Mouse (Mus musculus) heart, embryonic 14.5 days (tissue): ENCODE data around the gene Tnip1. TPM values are rescaled to one million over a fixed set of nuclear protein-coding genes. Genes with fewer than 3 reads are reported as not detected.

ENCODE experiments used
- ATAC-seq: fragments of 200-750 bp; cut with Nextera tagmentation; 2 replicates; pipeline ENCODE4 v1.8.0; 2017; ENCODE audit warnings: low read depth, moderate TSS enrichment; ENCODE audit not compliant: insufficient number of reproducible peaks, insufficient read depth, low FRiP score
- H3K27ac ChIP-seq, 2 experiments: fragments of 200-500 bp in 1 of 2; fragments of 300-500 bp in 1 of 2; sonication (generic) in 1 of 2; replicated peaks in 1 of 2; 2 replicates each; pipeline ENCODE4 v1.5.1; 2012 to 2014; ENCODE audit warnings: low read depth in 2 of 2, low read length in 2 of 2, control low read depth in 1 of 2, mild to moderate bottlenecking in 1 of 2, mixed read lengths in 1 of 2; ENCODE audit not compliant: control insufficient read depth in 1 of 2, insufficient read depth in 1 of 2
- H3K27me3 ChIP-seq: fragments of 300-500 bp; sonication (generic); 2 replicates; pipeline ENCODE4 v1.6.1; 2014; ENCODE audit warnings: mild to moderate bottlenecking, low read length, control low read depth; ENCODE audit not compliant: control insufficient read depth, insufficient read depth
- H3K36me3 ChIP-seq: fragments of 300-500 bp; sonication (generic); 2 replicates; pipeline ENCODE4 v1.6.1; 2014; ENCODE audit warnings: mild to moderate bottlenecking, control low read depth, low read length, mixed read lengths; ENCODE audit not compliant: control insufficient read depth, insufficient read depth
- H3K4me1 ChIP-seq, 2 experiments: fragments of 200-500 bp in 1 of 2; fragments of 300-500 bp in 1 of 2; sonication (generic) in 1 of 2; 2 replicates each; pipeline ENCODE4 v1.6.1; 2012 to 2014; ENCODE audit warnings: low read length in 2 of 2, control low read depth in 1 of 2, mixed read lengths in 1 of 2; ENCODE audit not compliant: control insufficient read depth in 2 of 2, insufficient read depth in 2 of 2
- H3K4me2 ChIP-seq: fragments of 300-500 bp; sonication (generic); 2 replicates; pipeline ENCODE4 v1.6.1; 2014; ENCODE audit warnings: mild to moderate bottlenecking, low read length
- H3K4me3 ChIP-seq, 2 experiments: fragments of 200-500 bp in 1 of 2; fragments of 300-500 bp in 1 of 2; sonication (generic) in 1 of 2; 2 replicates each; pipeline ENCODE4 v1.5.1; 2012 to 2014; ENCODE audit warnings: low read length in 2 of 2, mild to moderate bottlenecking in 2 of 2, control low read depth in 1 of 2, low read depth in 1 of 2, moderate library complexity in 1 of 2; ENCODE audit not compliant: control insufficient read depth in 1 of 2, insufficient read depth in 1 of 2
- H3K9ac ChIP-seq: fragments of 300-500 bp; sonication (generic); 2 replicates; pipeline ENCODE4 v1.6.1; 2014; ENCODE audit warnings: mild to moderate bottlenecking, low read length
- H3K9me3 ChIP-seq: fragments of 300-500 bp; sonication (generic); 2 replicates; pipeline ENCODE4 v1.6.1; 2016; ENCODE audit warnings: low read length, control low read depth; ENCODE audit not compliant: control insufficient read depth
- WGBS: fragments of 180-500 bp; shearing (Covaris S2); extraction: QIAGEN DNeasy Blood & Tissue Kit; methylation state at CpG from one replicate; pipeline ENCODE4 v1.1.7; 2014; 5-methylcytosine and 5-hydroxymethylcytosine counted together
- polyA plus RNA-seq: library from polyadenylated mRNA; unstranded; fragments of >200 nt; fragmentation: Nextera tagmentation; extraction: Ambion mirVana; gene quantifications from 2 replicates; pipeline ENCODE4 v1.2.1, GENCODE M21; 2014

The Tnip1 gene
- polyA plus RNA-seq, 1 experiment from 2014 or later: 19.3 TPM

DNA sequence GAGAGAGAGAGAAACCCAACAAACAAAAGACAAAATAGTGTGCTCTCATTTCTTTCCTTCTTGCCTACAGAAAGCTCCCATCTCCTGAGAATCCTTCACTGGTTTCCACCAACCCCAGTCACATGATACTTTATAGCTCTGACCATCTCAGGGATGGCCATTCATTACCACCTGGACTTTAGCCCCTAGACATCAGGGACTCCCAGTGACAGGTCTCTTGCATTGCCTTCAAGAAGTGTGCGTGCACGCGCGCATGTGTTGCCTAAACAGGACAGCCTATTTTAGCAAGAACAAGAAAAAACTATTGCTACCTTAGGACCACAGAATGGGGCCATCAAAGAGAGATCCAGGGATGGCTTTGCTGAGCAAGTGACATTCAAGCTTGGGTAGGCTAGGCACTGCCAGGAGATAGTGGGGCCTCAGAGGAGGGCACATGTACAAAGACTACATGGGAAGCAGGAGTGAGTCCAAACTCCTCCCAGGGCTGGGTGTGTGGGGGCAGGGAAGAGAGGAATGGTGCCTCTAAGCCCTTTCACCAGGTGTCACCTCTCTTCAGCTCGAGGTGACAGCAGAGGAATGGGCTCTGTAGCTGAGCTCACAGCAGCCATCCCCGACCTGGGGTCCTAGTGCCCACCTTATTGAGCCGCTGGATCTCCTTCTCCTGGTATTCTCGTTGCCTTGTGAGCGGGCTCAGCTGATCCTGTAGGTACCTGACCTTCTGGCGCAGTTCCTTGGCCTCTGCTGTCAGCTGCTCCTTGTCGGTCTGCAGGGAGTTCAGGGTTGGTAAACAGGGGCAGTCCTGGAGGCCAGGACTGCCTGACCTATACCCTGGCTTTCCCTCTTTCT is 42.4 kb downstream of the Tnip1 start:
- peak; percentile 45; the same call in 1 of the 2 replicates for ATAC-seq
- peaks cover 12 to 19% of the 10 kb centered on the region in 2 experiments for H3K4me1 ChIP-seq
- H3K4me3 ChIP-seq: no peak overlapping the region
- peak overlapping the region; percentile 42 to 77 for H3K27ac ChIP-seq
- H3K27me3 ChIP-seq: no peaks in the 10 kb centered on the region
- WGBS: 62% methylated on average over 11 of the region's 11 CpGs
- H3K36me3 ChIP-seq: peaks cover 88% of the 10 kb centered on the region
- no peak overlapping the region for H3K4me2 ChIP-seq
- no peaks in the 10 kb centered on the region for H3K9me3 ChIP-seq
- peak overlapping the region; percentile 44 for H3K9ac ChIP-seq

- no peak overlapping the region for H3K4me3 ChIP-seq
- no peak overlapping the region for H3K4me2 ChIP-seq
- H3K4me1 ChIP-seq: peaks cover 12 to 19% of the 10 kb centered on the region in 2 experiments
- no peaks in the 10 kb centered on the region for H3K27me3 ChIP-seq
- WGBS: 88% methylated on average over 4 of the region's 4 CpGs
- peaks cover 87% of the 10 kb centered on the region for H3K36me3 ChIP-seq
- no peak for ATAC-seq
- no peak overlapping the region for H3K9ac ChIP-seq
- no peak overlapping the region for H3K27ac ChIP-seq
- H3K9me3 ChIP-seq: no peaks in the 10 kb centered on the region
These were observed 44.4 kb downstream of the Tnip1 start for GRCm38 (mm10) chr11:54918273-54918672.

GRCm38 (mm10) chr11:54917461-54917860 is 45.3 kb downstream of the Tnip1 start:
- Histone ChIP-seq H3K27me3 (no peaks in the 10 kb centered on the region), H3K36me3 (peaks cover 85% of the 10 kb centered on the region), H3K27ac (no peak overlapping the region), H3K9ac (no peak overlapping the region), H3K4me1 (peaks cover 12 to 19% of the 10 kb centered on the region in 2 experiments), H3K9me3 (no peaks in the 10 kb centered on the region), H3K4me3 (no peak overlapping the region), H3K4me2 (no peak overlapping the region)
- 87% methylated on average over 7 of the region's 7 CpGs for WGBS
- ATAC-seq: no peak

DNA sequence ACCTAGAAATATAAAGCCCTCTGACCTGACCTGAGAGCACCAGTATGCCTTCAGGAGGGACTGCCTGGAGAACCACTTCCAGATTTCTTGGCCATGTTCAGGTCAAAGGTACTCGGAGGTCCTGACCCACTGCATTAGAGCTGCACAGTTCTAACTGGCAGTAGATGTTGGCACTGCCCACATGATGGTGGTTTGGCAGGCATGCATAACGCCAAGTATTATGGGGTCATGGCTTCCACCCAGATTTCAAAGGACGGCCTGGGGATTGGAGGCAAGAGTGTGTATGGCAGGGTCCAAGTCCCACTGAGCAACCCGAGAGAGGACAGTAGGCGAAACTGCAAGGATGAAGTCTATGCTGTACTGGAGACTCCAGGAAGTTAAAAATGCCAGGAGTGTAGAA is 48.9 kb downstream of the Tnip1 start:
- H3K4me3 ChIP-seq: no peak overlapping the region
- no peak overlapping the region for H3K9ac ChIP-seq
- peaks cover 94% of the 10 kb centered on the region for H3K36me3 ChIP-seq
- H3K27ac ChIP-seq: no peak overlapping the region
- no peaks in the 10 kb centered on the region for H3K9me3 ChIP-seq
- no peaks in the 10 kb centered on the region for H3K4me1 ChIP-seq
- H3K4me2 ChIP-seq: no peak overlapping the region
- 94% methylated on average over 5 of the region's 5 CpGs for WGBS
- no peak for ATAC-seq
- no peaks in the 10 kb centered on the region for H3K27me3 ChIP-seq

DNA sequence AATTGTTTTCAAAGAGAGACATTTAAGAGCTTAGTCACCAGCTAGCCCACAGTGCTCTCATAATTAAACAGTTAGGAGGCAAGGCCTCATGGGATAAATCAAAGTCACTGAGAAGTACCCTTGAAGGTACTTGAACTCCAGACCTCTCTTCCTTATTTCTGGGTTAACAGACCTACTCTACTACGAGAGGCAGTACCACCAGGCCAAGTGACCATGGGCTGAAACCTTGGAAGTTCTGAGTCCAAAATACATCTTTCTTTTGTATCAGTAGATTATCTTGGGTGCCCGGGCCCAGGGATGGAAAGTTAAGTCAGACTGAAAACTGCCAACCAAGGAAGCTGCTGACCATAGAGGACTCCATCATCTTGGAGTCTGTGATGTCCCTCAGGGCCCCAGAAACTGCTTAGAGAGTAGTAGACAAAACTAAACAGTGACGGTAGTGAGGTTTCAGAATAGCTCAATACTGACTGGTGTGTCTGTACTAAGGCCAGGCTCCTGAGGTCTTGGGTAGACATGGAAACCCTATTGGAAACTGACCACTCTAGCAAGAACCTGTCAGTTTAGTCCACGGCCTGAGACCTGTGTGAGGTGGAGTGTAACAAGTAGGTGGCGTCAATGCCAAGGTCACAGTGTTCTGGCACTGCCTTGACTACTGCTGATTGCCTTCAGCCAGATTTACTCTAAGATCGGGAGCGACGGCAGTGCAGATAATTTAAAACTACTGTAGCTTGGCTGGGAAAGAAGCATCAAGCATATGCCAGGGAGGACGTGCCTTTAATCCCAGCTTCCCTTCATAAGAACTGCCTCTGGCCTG is 50.0 kb downstream of the Tnip1 start:
- WGBS: 73% methylated on average over 9 of the region's 9 CpGs
- H3K27ac ChIP-seq: no peak overlapping the region
- no peaks in the 10 kb centered on the region for H3K27me3 ChIP-seq
- H3K4me2 ChIP-seq: no peak overlapping the region
- H3K4me3 ChIP-seq: no peak overlapping the region
- ATAC-seq: no peak
- H3K4me1 ChIP-seq: no peaks in the 10 kb centered on the region
- H3K36me3 ChIP-seq: peaks cover 93% of the 10 kb centered on the region
- no peaks in the 10 kb centered on the region for H3K9me3 ChIP-seq
- H3K9ac ChIP-seq: no peak overlapping the region

GRCm38 (mm10) chr11:54911671-54912502 is 50.8 kb downstream of the Tnip1 start:
- ATAC-seq: no peak
- no peak overlapping the region for H3K4me3 ChIP-seq
- 88% methylated on average over 7 of the region's 7 CpGs for WGBS
- peaks cover 93% of the 10 kb centered on the region for H3K36me3 ChIP-seq
- H3K9ac ChIP-seq: no peak overlapping the region
- H3K9me3 ChIP-seq: no peaks in the 10 kb centered on the region
- H3K27ac ChIP-seq: no peak overlapping the region
- H3K4me2 ChIP-seq: no peak overlapping the region
- H3K4me1 ChIP-seq: no peaks in the 10 kb centered on the region; a peak in 1 of 4 replicates
- no peaks in the 10 kb centered on the region for H3K27me3 ChIP-seq

DNA sequence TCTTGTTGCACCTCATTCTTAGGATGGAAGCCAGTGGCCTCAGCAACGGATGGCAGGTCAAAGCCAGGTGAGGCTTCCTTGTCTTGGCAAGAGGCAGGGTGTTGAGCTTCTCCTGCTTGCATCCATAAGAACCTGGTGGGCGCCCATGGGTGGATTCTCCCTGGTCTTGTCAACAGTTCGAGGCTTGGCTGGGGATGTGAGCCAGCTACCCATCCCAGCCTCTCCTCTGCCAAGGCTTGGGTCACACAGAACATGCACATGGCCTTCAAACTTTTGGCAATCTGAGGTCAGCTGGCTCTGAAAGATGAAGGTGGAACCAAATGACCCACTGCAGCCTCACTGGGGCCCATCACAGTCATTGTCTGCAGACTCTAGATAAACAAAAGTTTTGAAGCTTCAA is 51.5 kb downstream of the Tnip1 start:
- Histone ChIP-seq H3K4me1 (peaks cover 5 to 6% of the 10 kb centered on the region in 2 experiments), H3K4me2 (no peak overlapping the region), H3K36me3 (peaks cover 86% of the 10 kb centered on the region), H3K9me3 (no peaks in the 10 kb centered on the region), H3K4me3 (no peak overlapping the region), H3K27ac (no peak overlapping the region), H3K27me3 (no peaks in the 10 kb centered on the region), H3K9ac (no peak overlapping the region)
- no peak for ATAC-seq
- WGBS: 86% methylated on average over 3 of the region's 3 CpGs
